Comparison of ENCODE assay signal across 19 mouse cellular contexts in the genomic region with DNA sequence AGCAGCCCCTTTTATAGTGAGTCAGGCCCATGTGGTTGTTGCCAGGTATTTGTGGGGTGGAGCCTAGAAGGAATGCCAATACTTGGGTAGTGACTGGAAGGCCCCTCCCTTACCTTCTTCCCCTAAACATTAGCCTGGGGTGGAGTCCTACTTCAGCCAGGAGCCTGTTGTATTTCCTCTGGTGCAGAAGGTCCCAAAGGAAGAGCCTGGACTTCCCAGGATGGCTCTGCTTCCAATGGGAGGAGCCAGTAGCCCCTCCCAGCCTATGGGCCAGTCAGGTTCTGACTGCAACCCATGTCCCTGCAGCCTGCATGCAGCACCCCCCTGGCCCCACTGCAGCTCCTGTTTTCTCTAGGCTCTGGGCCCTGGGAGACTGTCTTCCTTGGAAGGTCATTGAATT.
DNase-seq lines count a peak whose midpoint lies in the region; ATAC-seq lines count a peak whose summit lies in the region.
"Had no signal": no experiment of that assay in that cellular context is flagged by ENCODE, and none has a peak within 500 bp of the region (broad histone marks: within the 10 kb centered on the region; RNA-seq: fewer than 3 reads in every experiment).

No protein-coding gene starts in this region.

- H3K4me2 ChIP-seq in stomach, embryonic 16.5 days (ENCODE audit: low read depth, low read length), result no peak overlapping the region
- H3K4me2 ChIP-seq: hindbrain, embryonic 14.5 days; kidney, embryonic 15.5 days; lung, embryonic 14.5 days; midbrain, embryonic 13.5 days had no signal

- H3K4me1 ChIP-seq in stomach, embryonic 16.5 days (ENCODE audit: control insufficient read depth, insufficient read depth, low read length), result no peaks in the 10 kb centered on the region
- H3K4me1 ChIP-seq: kidney, embryonic 15.5 days had no signal

- H3K9me3 ChIP-seq in stomach, embryonic 16.5 days (replicated peaks; ENCODE audit: control insufficient read depth, low read length), result no peaks in the 10 kb centered on the region
- H3K9me3 ChIP-seq: kidney, embryonic 15.5 days; midbrain, embryonic 13.5 days had no signal

- ATAC-seq in stomach, embryonic 16.5 days (ENCODE audit: insufficient read depth, low FRiP score), result 0 out of 2 replicates have a peak, but pooled peaks have one; percentile 27
- no peak for ATAC-seq in activated CD4-positive, CD25-positive, alpha-beta regulatory T cell, adult 4 months
- ATAC-seq: forebrain, embryonic 16.5 days had no signal

- no peaks in the 10 kb centered on the region for H3K27me3 ChIP-seq in stomach, embryonic 16.5 days (ENCODE audit: control insufficient read depth, insufficient read depth, low read length)
- H3K27me3 ChIP-seq: midbrain, embryonic 13.5 days had no signal

- peak; percentile 5 for DNase-seq in gastrocnemius, adult 18-20 months (ENCODE audit: low spot score)
- DNase-seq in gastrocnemius, postnatal 10 days, result no peak
- DNase-seq in kidney, postnatal 36 days, result peak; percentile 7
- DNase-seq in kidney, adult 9 months, result no peak
- peak; percentile 26 to 34 for DNase-seq in heart, postnatal 10 days
- DNase-seq in ovary, adult 18-20 months (ENCODE audit: low spot score), result no peak
- DNase-seq: adrenal gland, adult 2 months; cerebellum, adult 8-10 months; gastrocnemius, postnatal 14 days; lung, embryonic 14.5 days; thymus, adult 18-20 months had no signal

- H3K9ac ChIP-seq in stomach, embryonic 16.5 days (ENCODE audit: low read length), result no peak overlapping the region
- H3K9ac ChIP-seq: hindbrain, embryonic 14.5 days; kidney, embryonic 15.5 days; lung, embryonic 14.5 days; midbrain, embryonic 13.5 days had no signal

- H3K36me3 ChIP-seq in stomach, embryonic 16.5 days (ENCODE audit: control insufficient read depth, insufficient read depth, low read length), result no peaks in the 10 kb centered on the region
- H3K36me3 ChIP-seq: kidney, embryonic 15.5 days; midbrain, embryonic 13.5 days had no signal

- no peak overlapping the region for H3K4me3 ChIP-seq in stomach, embryonic 16.5 days (replicated peaks; ENCODE audit: low read length)
- H3K4me3 ChIP-seq: erythroblast, embryonic 14.5 days; kidney, embryonic 15.5 days; midbrain, embryonic 13.5 days; myocyte had no signal

- H3K27ac ChIP-seq in stomach, embryonic 16.5 days (ENCODE audit: low read length), result no peak overlapping the region
- H3K27ac ChIP-seq: hindbrain, embryonic 14.5 days; kidney, embryonic 15.5 days; midbrain, embryonic 13.5 days had no signal

- intact Hi-C loops in heart, postnatal 10 days (cut with DNase I), result loop anchor here (10.0 kb wide), 1 partner anchor 242 kb away; no protein-coding TSS in a partner anchor

Comparison
In these comparisons a context has a peak if more than half of its experiments do, and no peak if none do; other contexts are left out.
1. DNase-seq: peak in gastrocnemius, adult 18-20 months (single experiment), kidney, postnatal 36 days (2 of 2) and heart, postnatal 10 days (2 of 2); none in gastrocnemius, postnatal 10 days (single experiment), kidney, adult 9 months (single experiment) and ovary, adult 18-20 months (single experiment).